Mouse (Mus musculus) spleen, postnatal 14 days (tissue): ENCODE measurements around the gene Knop1.
A peak's percentile ranks its signal among the peaks of the same experiment; 100 is the strongest.

Experiments
- DNase-seq, 2 experiments: peaks; one replicate each; pipeline ENCODE4 v3.0.0; 2021 to 2022; ENCODE audit warnings: low spot score in 2 of 2

The Knop1 gene

GRCm38 (mm10) chr7:118798105-118798570 is 57.9 kb downstream of the Knop1 start:
- peak in 1 of 2 experiments; percentile 10 for DNase-seq

DNA sequence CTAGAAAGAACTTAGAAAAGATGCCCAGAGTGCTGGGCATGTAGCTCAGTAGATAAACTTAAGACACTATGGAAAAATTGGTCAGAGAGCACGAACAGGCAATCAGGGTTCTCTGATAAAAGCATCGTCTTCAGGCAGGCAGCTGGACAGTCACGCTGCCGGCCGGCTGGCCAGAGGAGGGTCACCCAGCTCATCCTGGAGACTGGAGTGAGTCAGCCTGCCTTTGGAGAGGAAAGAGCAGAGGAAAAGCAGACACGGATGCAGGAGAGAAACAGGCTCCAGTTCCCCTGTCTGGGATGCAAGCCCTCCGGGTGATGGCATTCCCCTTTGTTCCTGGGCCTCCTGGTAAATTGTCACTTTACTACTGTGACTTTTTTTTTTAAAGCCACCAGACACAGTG is 58.5 kb downstream of the Knop1 start:
- DNase-seq = no peak

GRCm38 (mm10) chr7:118796838-118797237 is 59.2 kb downstream of the Knop1 start:
- DNase-seq = no peak

DNA sequence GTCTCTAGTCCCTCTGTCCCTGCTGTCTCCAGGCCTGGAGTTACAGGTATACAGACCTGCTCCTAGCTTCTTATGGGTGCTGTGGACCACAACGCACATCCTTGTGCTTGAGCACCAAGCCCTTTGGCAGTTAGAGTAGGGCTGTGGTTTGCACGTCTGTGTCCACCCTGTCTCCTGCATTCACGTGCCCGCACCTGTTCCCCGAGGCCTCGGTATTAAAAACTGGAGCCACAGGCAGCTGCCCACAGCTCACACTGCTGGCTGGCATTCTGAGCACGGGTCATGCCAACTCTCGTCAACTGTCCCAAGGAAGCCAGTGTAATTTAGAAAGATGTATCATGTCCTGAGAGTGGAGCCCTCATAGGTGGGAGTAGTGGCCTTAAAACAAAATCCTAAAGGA is 60.3 kb downstream of the Knop1 start:
- DNase-seq = no peak

GRCm38 (mm10) chr7:118793899-118794298 is 62.2 kb downstream of the Knop1 start:
- DNase-seq = no peak
